Mouse (Mus musculus): Measurements from ENCODE around the gene Rogdi.

The Rogdi gene

GRCm38 (mm10) chr16:5013054-5013838 is at the start of gene Rogdi:
Gene Rogdi (minus strand): TSS chr16:5013553.
- peak; percentile 99 for DNase-seq (ENCODE audit: low read depth)

DNA sequence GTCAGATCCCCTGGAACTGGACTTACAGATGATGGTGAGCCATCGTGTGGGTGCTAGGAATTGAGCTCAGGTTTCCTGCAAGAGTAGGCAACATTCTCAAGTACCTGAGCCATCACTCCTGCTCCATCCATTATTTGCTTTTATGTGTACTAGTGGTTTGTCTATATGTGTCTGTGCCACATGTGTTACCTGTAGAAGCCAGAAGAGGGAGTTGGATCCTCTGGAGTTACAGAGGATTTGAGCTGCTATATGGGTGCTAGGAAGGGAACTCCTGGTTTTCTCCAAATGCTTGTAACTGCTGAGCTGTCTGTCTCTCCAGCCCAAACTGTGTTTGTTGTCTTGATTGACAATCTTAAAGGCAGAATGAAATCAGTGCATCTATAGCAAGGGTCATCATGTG is 44.8 kb upstream of the Rogdi start:
- DNase-seq (ENCODE audit: low read depth) = no peak

GRCm38 (mm10) chr16:5050251-5051110 is 37.1 kb upstream of the Rogdi start:
- no peak for DNase-seq (ENCODE audit: low read depth)

- peak; percentile 98 for DNase-seq (ENCODE audit: low read depth)
Observed at GRCm38 (mm10) chr16:5049774-5050234, 36.5 kb upstream of the Rogdi start, which contains the start of the genes Glyr1 and Ubn1. Gene Glyr1 (minus strand): TSS chr16:5049863. Gene Ubn1 (plus strand): TSS chr16:5050057.

DNA sequence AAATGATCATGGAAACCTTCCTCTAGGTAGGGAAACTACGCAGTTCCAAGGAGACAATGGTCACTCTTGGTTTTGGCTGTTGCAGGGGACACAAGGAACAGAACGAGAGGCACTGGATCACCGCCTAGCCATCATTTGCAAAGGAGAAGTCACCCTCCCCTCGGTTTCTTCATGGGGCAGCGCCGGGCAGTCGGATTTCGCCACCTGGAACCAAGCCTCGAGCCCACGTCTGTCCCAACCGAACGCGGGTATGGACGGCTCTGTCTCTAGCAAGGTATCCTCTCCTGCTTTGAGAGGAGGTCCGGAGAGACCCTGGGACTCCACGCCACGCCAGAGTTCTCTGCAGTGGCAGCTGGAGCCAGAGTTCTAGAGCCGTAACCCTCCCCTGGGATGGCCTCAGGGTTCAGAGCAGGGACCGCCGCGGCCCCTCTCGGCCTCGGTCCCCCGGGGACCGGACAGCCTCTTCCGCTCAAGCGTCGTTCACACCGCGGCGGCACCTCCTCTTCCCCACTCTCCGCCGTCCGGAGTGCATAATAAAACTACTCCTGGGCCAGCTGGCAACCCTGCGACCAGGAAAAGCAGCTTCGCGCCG is 35.9 kb upstream of the Rogdi start:
- no peak for DNase-seq (ENCODE audit: low read depth)

- no peak for DNase-seq (ENCODE audit: low read depth)
Observed at GRCm38 (mm10) chr16:5045322-5045721, 32.0 kb upstream of the Rogdi start.

DNA sequence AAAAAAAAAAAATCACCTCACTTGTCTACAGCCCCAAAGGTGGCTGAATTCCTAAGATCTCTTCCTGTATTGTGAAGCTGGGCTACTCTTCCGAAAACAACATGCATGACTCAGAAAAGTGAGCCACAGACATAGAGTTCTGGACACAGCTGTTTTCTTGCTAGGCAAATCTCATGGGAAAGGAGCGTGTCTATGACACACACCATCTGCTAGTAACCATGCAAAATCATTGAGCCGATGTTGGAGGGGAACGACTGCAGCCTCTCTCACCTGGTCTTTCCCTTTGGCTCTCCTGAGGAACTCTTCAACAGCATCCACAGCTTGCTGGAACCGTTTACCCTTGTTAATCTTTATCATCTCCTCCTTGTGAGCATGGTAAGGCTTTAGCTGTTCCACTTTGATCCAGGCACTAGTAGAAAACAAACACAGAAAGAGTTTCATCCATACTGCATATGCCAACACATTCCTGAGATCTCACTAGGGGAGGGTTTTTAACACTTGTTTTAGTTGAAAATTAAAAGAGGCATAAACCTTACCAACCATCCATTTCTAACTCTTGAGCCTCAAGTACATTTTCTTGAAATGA is 23.4 kb upstream of the Rogdi start:
- no peak for DNase-seq (ENCODE audit: low read depth)

- DNase-seq (ENCODE audit: low read depth) = no peak
Observed at GRCm38 (mm10) chr16:5035591-5035990, 22.2 kb upstream of the Rogdi start.

- no peak for DNase-seq (ENCODE audit: low read depth)
Observed at GRCm38 (mm10) chr16:5029847-5030246, 16.5 kb upstream of the Rogdi start.

GRCm38 (mm10) chr16:5024021-5024420 is 10.7 kb upstream of the Rogdi start:
- no peak for DNase-seq (ENCODE audit: low read depth)

GRCm38 (mm10) chr16:5014578-5014977 is 1.2 kb upstream of the Rogdi start:
- no peak for DNase-seq (ENCODE audit: low read depth)

DNA sequence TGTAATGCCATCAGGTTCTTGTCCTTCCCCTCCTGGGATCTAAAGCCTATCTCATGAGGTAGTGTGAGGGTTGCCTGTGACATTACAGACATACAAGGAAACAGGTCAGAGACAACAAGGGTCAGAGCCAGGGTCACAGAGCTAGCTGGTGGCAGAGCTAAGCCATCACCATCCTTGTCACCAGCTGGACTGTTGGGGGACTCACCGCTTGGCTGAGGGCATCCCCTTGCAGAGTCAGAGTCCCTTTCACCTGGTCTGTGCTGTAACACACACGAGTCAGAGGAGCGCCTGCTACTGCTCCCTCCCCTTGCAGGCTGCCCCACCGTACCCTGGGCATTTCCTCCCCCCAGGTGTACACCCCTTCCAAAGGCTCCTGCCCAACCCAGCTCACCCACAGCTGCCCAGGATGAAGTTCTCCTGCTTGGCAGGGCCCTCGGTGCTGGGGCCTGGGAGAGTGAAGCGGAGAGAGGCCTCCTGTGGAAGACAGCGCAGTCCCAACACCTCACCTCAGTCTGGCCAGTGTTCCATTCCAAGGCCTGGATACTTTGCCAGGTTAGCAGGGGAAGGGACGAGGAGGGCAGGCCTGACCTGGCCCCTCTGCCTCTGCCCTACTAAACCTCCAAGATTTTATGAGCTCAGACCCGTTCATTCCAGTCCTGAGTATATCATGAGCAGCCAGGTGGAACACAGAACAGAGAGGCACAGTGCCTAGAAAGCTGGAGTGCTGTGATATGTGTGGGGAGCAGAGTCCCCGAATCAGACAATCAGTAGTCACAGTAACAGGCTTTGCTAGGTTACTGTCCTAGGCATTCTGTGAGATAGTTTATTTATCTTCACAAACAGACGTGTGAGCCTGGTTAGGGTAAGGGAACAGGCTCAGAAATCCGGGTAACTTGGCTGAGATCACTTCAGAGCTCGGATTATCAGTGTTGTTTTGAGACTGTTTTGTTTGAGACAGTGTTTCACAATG is 1.0 kb downstream of the Rogdi start:
- DNase-seq (ENCODE audit: low read depth) = no peak

DNA sequence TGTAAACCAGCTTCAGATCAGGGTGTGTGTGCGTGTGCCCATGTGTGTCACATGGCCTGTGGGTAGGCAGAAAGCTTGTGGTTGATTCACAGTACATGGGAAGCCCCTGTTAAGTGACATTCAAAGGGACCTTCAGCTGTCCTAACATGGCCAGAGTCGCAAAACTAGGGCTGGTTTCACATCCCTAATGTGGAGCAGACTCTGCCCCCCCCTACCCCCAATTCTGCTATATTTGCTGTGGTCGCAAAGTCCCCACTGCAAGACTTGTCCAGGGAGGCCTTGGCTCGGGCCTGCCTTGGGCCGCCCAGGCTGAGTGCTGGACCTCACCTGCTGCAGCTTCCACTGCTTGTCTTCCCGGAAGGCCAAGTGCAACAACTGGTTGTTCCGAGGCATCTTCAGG is 2.1 kb downstream of the Rogdi start:
- no peak for DNase-seq (ENCODE audit: low read depth)

DNA sequence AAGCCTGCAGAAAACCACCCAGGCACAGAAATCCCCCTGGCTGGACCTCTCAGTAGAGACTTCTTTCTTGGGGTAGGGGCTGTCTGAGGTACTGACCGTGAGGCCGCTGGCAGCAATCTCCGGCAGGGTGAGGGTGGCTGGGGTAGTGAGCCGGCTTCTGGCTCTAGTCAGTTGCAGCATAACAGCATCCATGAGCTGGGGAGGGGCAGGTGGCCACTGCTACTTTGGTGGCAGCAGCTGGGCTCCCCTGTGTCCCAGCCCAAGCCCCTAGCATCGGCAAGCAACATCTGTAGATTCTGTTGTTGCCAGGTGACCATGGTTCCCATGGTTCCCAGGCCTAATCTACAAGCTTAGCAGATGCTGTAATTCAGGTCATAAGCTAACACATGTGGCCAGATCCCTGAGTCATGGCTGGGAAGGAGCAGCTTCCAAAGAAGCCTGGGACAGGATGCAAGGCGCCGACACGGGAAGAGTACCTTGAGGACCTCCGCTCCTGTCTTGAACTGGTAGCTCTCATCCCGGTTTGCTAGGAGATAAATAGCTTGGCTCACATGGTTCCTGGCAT is 2.9 kb downstream of the Rogdi start:
- no peak for DNase-seq (ENCODE audit: low read depth)

- DNase-seq (ENCODE audit: low read depth) = no peak
Observed at GRCm38 (mm10) chr16:5008076-5008475, 5.3 kb downstream of the Rogdi start.

DNA sequence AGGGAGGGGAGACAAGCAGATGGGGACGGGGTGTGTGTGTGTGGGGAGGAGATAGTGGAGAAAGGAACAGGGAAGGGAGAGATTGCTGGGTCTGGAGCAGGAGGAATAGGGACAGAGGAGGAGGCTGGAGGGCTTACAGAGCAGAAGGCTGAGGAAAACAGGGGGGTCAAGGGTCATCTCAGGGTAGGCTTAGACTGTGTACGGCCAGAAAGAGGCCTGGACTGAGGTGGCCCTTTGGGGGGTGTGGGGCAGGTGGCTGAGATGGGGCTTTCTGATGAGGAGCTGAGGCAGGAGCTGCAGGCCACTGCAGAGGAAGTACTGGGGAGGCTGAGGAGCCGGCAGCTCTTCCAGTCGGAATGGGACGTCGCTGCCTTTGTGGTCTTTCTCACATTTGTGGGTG is 5.9 kb downstream of the Rogdi start:
- no peak for DNase-seq (ENCODE audit: low read depth)

DNA sequence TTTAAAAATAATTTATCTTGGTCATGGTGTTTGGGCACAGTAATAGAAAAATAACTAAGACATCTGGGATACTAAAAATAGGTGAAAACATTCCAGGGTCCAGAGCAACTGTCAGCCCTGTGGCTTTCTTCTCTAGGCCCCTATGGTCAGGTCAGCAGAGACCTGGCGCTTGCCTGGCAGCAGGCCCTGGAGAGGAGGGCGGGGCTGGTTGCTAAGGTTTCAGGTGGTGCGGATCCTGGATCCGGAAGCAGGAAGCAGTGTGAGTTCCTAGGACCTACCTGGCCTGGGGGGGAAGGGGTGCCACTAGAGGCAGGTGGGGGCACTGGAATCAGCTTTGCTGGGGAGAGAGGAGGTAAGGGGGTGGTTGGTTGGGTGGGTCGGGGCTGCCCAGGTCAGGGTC is 6.3 kb downstream of the Rogdi start, which contains the start of gene Smim22:
TSS of gene Smim22 (plus strand) at position 222 of the 400 bp plus-strand sequence.
- DNase-seq (ENCODE audit: low read depth) = no peak

DNA sequence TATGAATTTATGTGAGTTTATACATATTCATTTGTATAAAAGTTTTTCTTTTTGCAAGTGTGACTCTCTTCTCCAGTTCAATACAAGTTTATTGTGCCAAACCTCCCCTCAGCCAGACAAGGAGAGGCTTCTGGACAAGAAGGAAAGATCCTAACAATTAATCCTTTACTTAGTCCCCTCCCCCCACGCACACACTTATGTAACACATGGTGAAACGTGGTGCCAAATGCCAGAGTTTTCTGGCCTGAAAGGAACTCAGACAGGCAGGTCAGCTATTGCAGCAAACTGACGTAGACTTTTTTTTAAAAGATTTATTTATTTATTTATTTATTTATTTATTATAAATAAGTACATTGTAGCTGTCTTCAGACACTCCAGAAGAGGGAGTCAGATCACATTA is 12.7 kb downstream of the Rogdi start:
- no peak for DNase-seq (ENCODE audit: low read depth)

- no peak for DNase-seq (ENCODE audit: low read depth)
Observed at GRCm38 (mm10) chr16:4998984-4999383, 14.4 kb downstream of the Rogdi start.

GRCm38 (mm10) chr16:4997553-4997952 is 15.8 kb downstream of the Rogdi start, which contains the start of gene Sept12:
Gene Sept12 (minus strand): TSS chr16:4997852.
- DNase-seq (ENCODE audit: low read depth) = no peak
